Mouse (Mus musculus): ENCODE results near the gene Serpinf2. TPM values are rescaled to one million over a fixed set of nuclear protein-coding genes. Genes with fewer than 3 reads are reported as not detected.

Serpinf2 gene
- polyA plus RNA-seq, 1 experiment = 0.25 TPM

GRCm38 (mm10) chr11:75450304-75450908 lies 11.0 kb upstream of the Serpinf2 start:
- no peak for DNase-seq (ENCODE audit: low read depth)
- TF ChIP-seq POLR2A (IDR thresholded peaks at IDR 0.05; ENCODE audit: borderline replicate concordance, extremely low read depth, insufficient read depth, insufficient read length, poor library complexity, severe bottlenecking) = no peak
- TF ChIP-seq CTCF (IDR thresholded peaks at IDR 0.05; ENCODE audit: borderline replicate concordance, extremely low read depth, insufficient read depth, insufficient read length) = no peak

GRCm38 (mm10) chr11:75449695-75450094 lies 10.3 kb upstream of the Serpinf2 start:
- no peak for DNase-seq (ENCODE audit: low read depth)
- TF ChIP-seq CTCF (IDR thresholded peaks at IDR 0.05; ENCODE audit: borderline replicate concordance, extremely low read depth, insufficient read depth, insufficient read length) = no peak
- no peak for TF ChIP-seq POLR2A (IDR thresholded peaks at IDR 0.05; ENCODE audit: borderline replicate concordance, extremely low read depth, insufficient read depth, insufficient read length, poor library complexity, severe bottlenecking)

GRCm38 (mm10) chr11:75448575-75448974 lies 9.2 kb upstream of the Serpinf2 start:
- DNase-seq (ENCODE audit: low read depth) = no peak
- TF ChIP-seq POLR2A (IDR thresholded peaks at IDR 0.05; ENCODE audit: borderline replicate concordance, extremely low read depth, insufficient read depth, insufficient read length, poor library complexity, severe bottlenecking) = no peak
- no peak for TF ChIP-seq CTCF (IDR thresholded peaks at IDR 0.05; ENCODE audit: borderline replicate concordance, extremely low read depth, insufficient read depth, insufficient read length)

- no peak for TF ChIP-seq CTCF (IDR thresholded peaks at IDR 0.05; ENCODE audit: borderline replicate concordance, extremely low read depth, insufficient read depth, insufficient read length)
- TF ChIP-seq POLR2A (IDR thresholded peaks at IDR 0.05; ENCODE audit: borderline replicate concordance, extremely low read depth, insufficient read depth, insufficient read length, poor library complexity, severe bottlenecking) = no peak
These were observed 4.3 kb upstream of the Serpinf2 start for GRCm38 (mm10) chr11:75443711-75444110.

GRCm38 (mm10) chr11:75441601-75442000 lies 2.2 kb upstream of the Serpinf2 start:
- DNase-seq (ENCODE audit: low read depth) = no peak
- TF ChIP-seq POLR2A (IDR thresholded peaks at IDR 0.05; ENCODE audit: borderline replicate concordance, extremely low read depth, insufficient read depth, insufficient read length, poor library complexity, severe bottlenecking) (no peak), CTCF (IDR thresholded peaks at IDR 0.05; ENCODE audit: borderline replicate concordance, extremely low read depth, insufficient read depth, insufficient read length) (no peak)

More at GRCm38 (mm10) chr11:75443711-75444110, 4.3 kb upstream of the Serpinf2 start:
- no peak for DNase-seq (ENCODE audit: low read depth)

- no peak for TF ChIP-seq POLR2A (IDR thresholded peaks at IDR 0.05; ENCODE audit: borderline replicate concordance, extremely low read depth, insufficient read depth, insufficient read length, poor library complexity, severe bottlenecking)
- no peak for TF ChIP-seq CTCF (IDR thresholded peaks at IDR 0.05; ENCODE audit: borderline replicate concordance, extremely low read depth, insufficient read depth, insufficient read length)
- DNase-seq (ENCODE audit: low read depth) = no peak
These were observed 1.6 kb upstream of the Serpinf2 start for GRCm38 (mm10) chr11:75441034-75441433.

GRCm38 (mm10) chr11:75439951-75440350 lies 560 bp upstream of the Serpinf2 start:
- no peak for DNase-seq (ENCODE audit: low read depth)
- no peak for TF ChIP-seq POLR2A (IDR thresholded peaks at IDR 0.05; ENCODE audit: borderline replicate concordance, extremely low read depth, insufficient read depth, insufficient read length, poor library complexity, severe bottlenecking)
- no peak for TF ChIP-seq CTCF (IDR thresholded peaks at IDR 0.05; ENCODE audit: borderline replicate concordance, extremely low read depth, insufficient read depth, insufficient read length)

- no peak for DNase-seq (ENCODE audit: low read depth)
These were observed 587 bp downstream of the Serpinf2 start for GRCm38 (mm10) chr11:75438804-75439203.

GRCm38 (mm10) chr11:75438194-75438593 lies 1.2 kb downstream of the Serpinf2 start:
- TF ChIP-seq POLR2A (IDR thresholded peaks at IDR 0.05; ENCODE audit: borderline replicate concordance, extremely low read depth, insufficient read depth, insufficient read length, poor library complexity, severe bottlenecking) (no peak), CTCF (IDR thresholded peaks at IDR 0.05; ENCODE audit: borderline replicate concordance, extremely low read depth, insufficient read depth, insufficient read length) (no peak)
- no peak for DNase-seq (ENCODE audit: low read depth)

More at GRCm38 (mm10) chr11:75438804-75439203, 587 bp downstream of the Serpinf2 start:
- TF ChIP-seq CTCF (IDR thresholded peaks at IDR 0.05; ENCODE audit: borderline replicate concordance, extremely low read depth, insufficient read depth, insufficient read length) (no peak), POLR2A (IDR thresholded peaks at IDR 0.05; ENCODE audit: borderline replicate concordance, extremely low read depth, insufficient read depth, insufficient read length, poor library complexity, severe bottlenecking) (no peak)

GRCm38 (mm10) chr11:75434138-75434537 lies 5.3 kb downstream of the Serpinf2 start:
- DNase-seq (ENCODE audit: low read depth) = no peak
- no peak for TF ChIP-seq POLR2A (IDR thresholded peaks at IDR 0.05; ENCODE audit: borderline replicate concordance, extremely low read depth, insufficient read depth, insufficient read length, poor library complexity, severe bottlenecking)
- peak; percentile 32; the same call in 1 of the 2 replicates for TF ChIP-seq CTCF (IDR thresholded peaks at IDR 0.05; ENCODE audit: borderline replicate concordance, extremely low read depth, insufficient read depth, insufficient read length)

GRCm38 (mm10) chr11:75431307-75431706 lies 8.1 kb downstream of the Serpinf2 start:
- TF ChIP-seq CTCF (IDR thresholded peaks at IDR 0.05; ENCODE audit: borderline replicate concordance, extremely low read depth, insufficient read depth, insufficient read length) (no peak), POLR2A (IDR thresholded peaks at IDR 0.05; ENCODE audit: borderline replicate concordance, extremely low read depth, insufficient read depth, insufficient read length, poor library complexity, severe bottlenecking) (no peak)
- DNase-seq (ENCODE audit: low read depth) = peak; percentile 96

All from brain, embryonic 14.5 days (tissue).